Mouse (Mus musculus) stomach, postnatal 0 days (tissue): Measurements from ENCODE around the gene Selenon. TPM values are rescaled to one million over a fixed set of nuclear protein-coding genes. Genes with fewer than 3 reads are reported as not detected.

Source experiments
- ATAC-seq: fragments of 200-750 bp; cut with Nextera tagmentation; 2 replicates; pipeline ENCODE4 v1.8.0; 2017; ENCODE audit not compliant: low FRiP score, low TSS enrichment
- DNase-seq: peaks from one replicate; pipeline ENCODE4 v3.0.0-alpha.2; 2016; ENCODE audit warnings: low spot score
- H3K27ac ChIP-seq: fragments of 300-500 bp; sonication (generic); replicated peaks from 2 replicates; pipeline ENCODE4 v1.5.1; 2014; ENCODE audit warnings: mild to moderate bottlenecking, control low read depth
- H3K27me3 ChIP-seq: fragments of 300-500 bp; sonication (generic); 2 replicates; pipeline ENCODE4 v1.6.1; 2014; ENCODE audit warnings: low read length; ENCODE audit not compliant: control insufficient read depth, insufficient read depth
- H3K36me3 ChIP-seq: fragments of 300-500 bp; sonication (generic); 2 replicates; pipeline ENCODE4 v1.6.1; 2014; ENCODE audit warnings: low read length, mixed read lengths; ENCODE audit not compliant: control insufficient read depth, insufficient read depth
- H3K4me1 ChIP-seq: fragments of 300-500 bp; sonication (generic); replicated peaks from 2 replicates; pipeline ENCODE4 v1.6.1; 2014; ENCODE audit warnings: antibody characterized with exemption; ENCODE audit not compliant: control insufficient read depth, insufficient read depth
- H3K4me2 ChIP-seq: fragments of 300-500 bp; sonication (generic); replicated peaks from 2 replicates; pipeline ENCODE4 v1.6.1; 2014; ENCODE audit warnings: low read depth, mild to moderate bottlenecking, control low read depth, moderate library complexity
- H3K4me3 ChIP-seq: fragments of 300-500 bp; sonication (generic); 2 replicates; pipeline ENCODE4 v1.5.1; 2014; ENCODE audit warnings: low read depth, low read length, control low read depth
- H3K9ac ChIP-seq: fragments of 300-500 bp; sonication (generic); 2 replicates; pipeline ENCODE4 v1.6.1; 2014; ENCODE audit warnings: mild to moderate bottlenecking, low read length, control low read depth, mixed read lengths
- H3K9me3 ChIP-seq: fragments of 300-500 bp; sonication (generic); 2 replicates; pipeline ENCODE4 v1.6.1; 2016; ENCODE audit warnings: low read length; ENCODE audit not compliant: control insufficient read depth
- CTCF ChIP-seq: IDR thresholded peaks from 2 replicates; pipeline ENCODE4 v1.5.1; 2016; ENCODE audit warnings: antibody characterized with exemption, low read depth, mild to moderate bottlenecking, moderate library complexity
- EP300 ChIP-seq: optimal IDR thresholded peaks from 2 replicates; pipeline ENCODE3; 2016; ENCODE audit warnings: antibody characterized with exemption
- WGBS: fragments of 180-500 bp; shearing (Covaris S2); extraction: QIAGEN DNeasy Blood & Tissue Kit; methylation state at CpG from one replicate; pipeline ENCODE4 v1.1.7; 2014; 5-methylcytosine and 5-hydroxymethylcytosine counted together
- polyA plus RNA-seq: library from polyadenylated mRNA; unstranded; fragments of >200 nt; fragmentation: Nextera tagmentation; extraction: Ambion mirVana; gene quantifications from 2 replicates; pipeline ENCODE4 v1.2.1, GENCODE M21; 2015

Gene Selenon
- polyA plus RNA-seq, 1 experiment from 2014 or later: 8.6 TPM

- Histone ChIP-seq H3K4me2 (no peak overlapping the region), H3K9me3 (no peaks in the 10 kb centered on the region), H3K27ac (no peak overlapping the region), H3K4me3 (no peak overlapping the region), H3K4me1 (no peaks in the 10 kb centered on the region), H3K9ac (no peak overlapping the region), H3K36me3 (peaks cover 19% of the 10 kb centered on the region), H3K27me3 (no peaks in the 10 kb centered on the region)
- WGBS: 73% methylated on average over 5 of the region's 5 CpGs
- ATAC-seq (no peak), DNase-seq (no peak)
- TF ChIP-seq CTCF: no peak
- no peak for TF ChIP-seq EP300
Measured at GRCm38 (mm10) chr4:134525806-134526205, 26.2 kb downstream of the Selenon start.

GRCm38 (mm10) chr4:134523447-134523846, 28.5 kb downstream of the Selenon start:
- H3K4me3 ChIP-seq: no peak overlapping the region
- H3K36me3 ChIP-seq: peaks cover 8% of the 10 kb centered on the region; the same call in 1 of the 2 replicates
- H3K4me1 ChIP-seq: no peaks in the 10 kb centered on the region
- H3K4me2 ChIP-seq: no peak overlapping the region
- H3K9me3 ChIP-seq: no peaks in the 10 kb centered on the region
- ATAC-seq: no peak
- no peaks in the 10 kb centered on the region for H3K27me3 ChIP-seq
- no peak overlapping the region for H3K27ac ChIP-seq
- TF ChIP-seq EP300: no peak
- TF ChIP-seq CTCF: no peak
- no peak overlapping the region for H3K9ac ChIP-seq
- DNase-seq: no peak
- WGBS: 80% methylated on average over 4 of the region's 4 CpGs

GRCm38 (mm10) chr4:134519281-134519680, 32.7 kb downstream of the Selenon start:
- DNase-seq (no peak), ATAC-seq (no peak)
- no peak for TF ChIP-seq CTCF
- TF ChIP-seq EP300: no peak
- no peaks in the 10 kb centered on the region for H3K9me3 ChIP-seq
- no peak overlapping the region for H3K4me2 ChIP-seq
- H3K9ac ChIP-seq: no peak overlapping the region
- no peak overlapping the region for H3K4me3 ChIP-seq
- H3K4me1 ChIP-seq: 0 out of 2 replicates have a peak, but pooled peaks cover 3% of the 10 kb centered on the region
- H3K27ac ChIP-seq: no peak overlapping the region
- no peaks in the 10 kb centered on the region for H3K36me3 ChIP-seq
- H3K27me3 ChIP-seq: no peaks in the 10 kb centered on the region

GRCm38 (mm10) chr4:134518541-134518940, 33.4 kb downstream of the Selenon start:
- Histone ChIP-seq H3K9me3 (no peaks in the 10 kb centered on the region), H3K9ac (no peak overlapping the region), H3K4me2 (no peak overlapping the region), H3K36me3 (no peaks in the 10 kb centered on the region), H3K4me3 (no peak overlapping the region), H3K27me3 (no peaks in the 10 kb centered on the region), H3K4me1 (0 out of 2 replicates have a peak, but pooled peaks cover 3% of the 10 kb centered on the region), H3K27ac (no peak overlapping the region)
- DNase-seq (no peak), ATAC-seq (no peak)
- TF ChIP-seq CTCF (no peak), EP300 (no peak)
- 88% methylated on average over 4 of the region's 4 CpGs for WGBS

GRCm38 (mm10) chr4:134517719-134518118, 34.2 kb downstream of the Selenon start:
- no peak overlapping the region for H3K9ac ChIP-seq
- peak overlapping the region; percentile 67 for H3K27ac ChIP-seq
- H3K4me2 ChIP-seq: no peak overlapping the region
- no peaks in the 10 kb centered on the region for H3K27me3 ChIP-seq
- 0 out of 2 replicates have a peak, but pooled peaks cover 3% of the 10 kb centered on the region for H3K4me1 ChIP-seq
- H3K36me3 ChIP-seq: no peaks in the 10 kb centered on the region
- TF ChIP-seq CTCF (no peak), EP300 (no peak)
- H3K4me3 ChIP-seq: no peak overlapping the region
- WGBS: 87% methylated on average over 10 of the region's 10 CpGs
- no peaks in the 10 kb centered on the region for H3K9me3 ChIP-seq
- no peak for DNase-seq
- no peak for ATAC-seq

- 46% methylated on average over 8 of the region's 8 CpGs for WGBS
- 0 out of 2 replicates have a peak, but pooled peaks cover 3% of the 10 kb centered on the region for H3K4me1 ChIP-seq
- H3K36me3 ChIP-seq: no peaks in the 10 kb centered on the region
- H3K4me2 ChIP-seq: no peak overlapping the region
- no peak overlapping the region for H3K9ac ChIP-seq
- TF ChIP-seq EP300 (no peak), CTCF (no peak)
- H3K27ac ChIP-seq: peak overlapping the region; percentile 67
- no peak for DNase-seq
- H3K27me3 ChIP-seq: no peaks in the 10 kb centered on the region
- no peaks in the 10 kb centered on the region for H3K9me3 ChIP-seq
- H3K4me3 ChIP-seq: no peak overlapping the region
- ATAC-seq: peak; percentile 62; the same call in 1 of the 2 replicates
Measured at GRCm38 (mm10) chr4:134516981-134517380, 35.0 kb downstream of the Selenon start.
